Mouse (Mus musculus) CH12.LX (cell line): ENCODE data around the gene Tmem269.

Experiments used
- CTCF ChIP-seq, 2 experiments: IDR thresholded peaks in 1 of 2; conservative IDR thresholded peaks in 1 of 2; 2 replicates each; pipeline ENCODE4 v1.5.1; 2011 to 2012; ENCODE audit warnings: low read depth in 2 of 2, low read length in 2 of 2, improper control_type of control experiment in 1 of 2, inconsistent platforms in 1 of 2, mild to moderate bottlenecking in 1 of 2, moderate library complexity in 1 of 2
- EP300 ChIP-seq: IDR thresholded peaks from 2 replicates; pipeline ENCODE4 v1.6.1; 2011; ENCODE audit warnings: low read length, improper control_type of control experiment
- GABPA ChIP-seq: IDR thresholded peaks from 2 replicates; pipeline ENCODE4 v1.6.1; 2012; ENCODE audit warnings: low read depth, low read length, improper control_type of control experiment, inconsistent platforms; ENCODE audit not compliant: insufficient replicate concordance
- HCFC1 ChIP-seq: IDR thresholded peaks from 2 replicates; pipeline ENCODE4 v1.6.1; 2012; ENCODE audit warnings: low read depth, mild to moderate bottlenecking, inconsistent platforms, low read length, improper control_type of control experiment
- IRF4 ChIP-seq: IDR thresholded peaks from 2 replicates; pipeline ENCODE4 v1.6.1; 2014; ENCODE audit warnings: low read depth, mild to moderate bottlenecking, inconsistent platforms, low read length, improper control_type of control experiment
- NELFE ChIP-seq: IDR thresholded peaks from 2 replicates; pipeline ENCODE4 v1.6.1; 2011; ENCODE audit warnings: low read depth, low read length, improper control_type of control experiment
- NRF1 ChIP-seq: IDR thresholded peaks from 2 replicates; pipeline ENCODE4 v1.6.1; 2014; ENCODE audit warnings: low read depth, mild to moderate bottlenecking, inconsistent platforms, low read length, improper control_type of control experiment, moderate library complexity
- POLR2A ChIP-seq: IDR thresholded peaks from 2 replicates; pipeline ENCODE4 v1.6.1; 2011; ENCODE audit warnings: low read depth, mild to moderate bottlenecking, improper control_type of control experiment, low read length
- RAD21 ChIP-seq: IDR thresholded peaks from 2 replicates; pipeline ENCODE4 v1.6.1; 2011; ENCODE audit warnings: low read depth, mild to moderate bottlenecking, low read length, improper control_type of control experiment, moderate library complexity
- SMC3 ChIP-seq: IDR thresholded peaks from 2 replicates; pipeline ENCODE4 v1.6.1; 2011; ENCODE audit warnings: low read depth, low read length, improper control_type of control experiment
- USF2 ChIP-seq: conservative IDR thresholded peaks from 2 replicates; pipeline ENCODE4 v1.6.1; 2011; ENCODE audit warnings: low read depth, low read length, improper control_type of control experiment
- ZC3H11A ChIP-seq: IDR thresholded peaks from 2 replicates; pipeline ENCODE4 v1.6.1; 2012; ENCODE audit warnings: low read depth, mild to moderate bottlenecking, inconsistent platforms, low read length, improper control_type of control experiment

- TF ChIP-seq GABPA (no peak), IRF4 (no peak), CTCF (conservative IDR thresholded peaks at IDR 0.05 in 1 of 2, IDR thresholded peaks at IDR 0.05 in 1 of 2; ENCODE audit: low read depth in 2 of 2, low read length in 2 of 2) (no peak), POLR2A (no peak), USF2 (no peak), ZC3H11A (no peak), SMC3 (no peak), NELFE (no peak), HCFC1 (no peak), EP300 (no peak), RAD21 (no peak), NRF1 (no peak)
These were observed 26.6 kb upstream of the Tmem269 start for GRCm38 (mm10) chr4:119244468-119245240.
